Mouse (Mus musculus): ENCODE results near the gene Spatc1l. TPM values are rescaled to one million over a fixed set of nuclear protein-coding genes. Genes with fewer than 3 reads are reported as not detected.

Spatc1l gene
- polyA plus RNA-seq, 1 experiment from 2014 or later = not detected

- no peak overlapping the region for H3K4me2 ChIP-seq
- H3K4me1 ChIP-seq = no peaks in the 10 kb centered on the region
- no peak for ATAC-seq (ENCODE audit: low FRiP score)
- no peaks in the 10 kb centered on the region for H3K9me3 ChIP-seq
- no peak overlapping the region for H3K27ac ChIP-seq
- no peak overlapping the region for H3K4me3 ChIP-seq (replicated peaks)
- 89% methylated on average over 3 of the region's 3 CpGs for WGBS
- H3K27me3 ChIP-seq = no peaks in the 10 kb centered on the region
- no peak overlapping the region for H3K9ac ChIP-seq
- peaks cover 90% of the 10 kb centered on the region for H3K36me3 ChIP-seq (replicated peaks)
Observed at GRCm38 (mm10) chr10:76551556-76551955, 10.5 kb upstream of the Spatc1l start.

- ATAC-seq (ENCODE audit: low FRiP score) = no peak
- peaks cover 66% of the 10 kb centered on the region for H3K36me3 ChIP-seq (replicated peaks)
- H3K9ac ChIP-seq = no peak overlapping the region
- no peak overlapping the region for H3K27ac ChIP-seq
- no peak overlapping the region for H3K4me3 ChIP-seq (replicated peaks)
- no peak overlapping the region for H3K4me2 ChIP-seq
- H3K4me1 ChIP-seq = no peaks in the 10 kb centered on the region
- no peaks in the 10 kb centered on the region for H3K9me3 ChIP-seq
- WGBS = 91% methylated on average over 5 of the region's 5 CpGs
- H3K27me3 ChIP-seq = no peaks in the 10 kb centered on the region
Observed at GRCm38 (mm10) chr10:76554061-76554460, 8.0 kb upstream of the Spatc1l start.

GRCm38 (mm10) chr10:76569996-76570685, 8.1 kb downstream of the Spatc1l start:
- no peak for ATAC-seq (ENCODE audit: low FRiP score)
- WGBS = 92% methylated on average over 22 of the region's 22 CpGs

GRCm38 (mm10) chr10:76571070-76571469, 9.0 kb downstream of the Spatc1l start:
- no peak overlapping the region for H3K4me3 ChIP-seq (replicated peaks)
- 0 out of 2 replicates have a peak, but pooled peaks cover 3% of the 10 kb centered on the region for H3K9me3 ChIP-seq
- no peak overlapping the region for H3K27ac ChIP-seq
- H3K27me3 ChIP-seq = no peaks in the 10 kb centered on the region
- H3K36me3 ChIP-seq (replicated peaks) = no peaks in the 10 kb centered on the region
- H3K9ac ChIP-seq = no peak overlapping the region
- H3K4me1 ChIP-seq = no peaks in the 10 kb centered on the region
- WGBS = 69% methylated on average over 2 of the region's 2 CpGs
- H3K4me2 ChIP-seq = no peak overlapping the region
- no peak for ATAC-seq (ENCODE audit: low FRiP score)

More at GRCm38 (mm10) chr10:76569996-76570685, 8.1 kb downstream of the Spatc1l start:
- Histone ChIP-seq H3K36me3 (replicated peaks) (no peaks in the 10 kb centered on the region), H3K4me3 (replicated peaks) (no peak overlapping the region), H3K4me1 (no peaks in the 10 kb centered on the region), H3K27ac (no peak overlapping the region), H3K9ac (no peak overlapping the region), H3K9me3 (0 out of 2 replicates have a peak, but pooled peaks cover 3% of the 10 kb centered on the region), H3K27me3 (no peaks in the 10 kb centered on the region), H3K4me2 (no peak overlapping the region)

- Histone ChIP-seq H3K9ac (no peak overlapping the region), H3K4me3 (replicated peaks) (no peak overlapping the region), H3K4me2 (no peak overlapping the region), H3K4me1 (no peaks in the 10 kb centered on the region), H3K36me3 (replicated peaks) (no peaks in the 10 kb centered on the region), H3K27me3 (no peaks in the 10 kb centered on the region), H3K27ac (no peak overlapping the region), H3K9me3 (0 out of 2 replicates have a peak, but pooled peaks cover 3% of the 10 kb centered on the region)
- ATAC-seq (ENCODE audit: low FRiP score) = no peak
- 33% methylated on average over 3 of the region's 3 CpGs for WGBS
Observed at GRCm38 (mm10) chr10:76572151-76572550, 10.1 kb downstream of the Spatc1l start.

GRCm38 (mm10) chr10:76575374-76575773, 13.3 kb downstream of the Spatc1l start, which contains the start of gene Ftcd:
TSS of gene Ftcd (plus strand) at chr10:76575648.
- no peak for ATAC-seq (ENCODE audit: low FRiP score)
- no peaks in the 10 kb centered on the region for H3K27me3 ChIP-seq
- no peak within 1 kb of the TSS for H3K4me2 ChIP-seq
- H3K9ac ChIP-seq = no peak within 1 kb of the TSS
- WGBS = 80% methylated on average over 3 of the region's 3 CpGs
- H3K27ac ChIP-seq = no peak within 1 kb of the TSS
- no peak within 1 kb of the TSS for H3K4me3 ChIP-seq (replicated peaks)
- no peaks in the 10 kb centered on the region for H3K4me1 ChIP-seq
- 0 out of 2 replicates have a peak, but pooled peaks cover 3% of the 10 kb centered on the region for H3K9me3 ChIP-seq
- no peaks in the 10 kb centered on the region for H3K36me3 ChIP-seq (replicated peaks)

- Histone ChIP-seq H3K4me3 (replicated peaks) (no peak overlapping the region), H3K36me3 (replicated peaks) (no peaks in the 10 kb centered on the region), H3K27ac (no peak overlapping the region), H3K9me3 (no peaks in the 10 kb centered on the region), H3K27me3 (no peaks in the 10 kb centered on the region), H3K4me2 (no peak overlapping the region), H3K4me1 (no peaks in the 10 kb centered on the region), H3K9ac (no peak overlapping the region)
- whole genome bisulfite sequencing = 82% methylated on average over 7 of the region's 7 CpGs
- ATAC-seq (ENCODE audit: low FRiP score) = no peak
Observed at GRCm38 (mm10) chr10:76576920-76577319, 14.8 kb downstream of the Spatc1l start.

- Histone ChIP-seq H3K4me2 (peak overlapping the region; percentile 32; the same call in 1 of the 2 replicates), H3K27ac (no peak overlapping the region), H3K36me3 (replicated peaks) (no peaks in the 10 kb centered on the region), H3K4me1 (no peaks in the 10 kb centered on the region), H3K27me3 (peaks cover 8% of the 10 kb centered on the region), H3K9me3 (no peaks in the 10 kb centered on the region), H3K4me3 (replicated peaks) (no peak overlapping the region), H3K9ac (no peak overlapping the region)
- 9% methylated on average over 10 of the region's 10 CpGs for WGBS
- no peak for ATAC-seq (ENCODE audit: low FRiP score)
Observed at GRCm38 (mm10) chr10:76584138-76584537, 22.1 kb downstream of the Spatc1l start.

GRCm38 (mm10) chr10:76586190-76586589, 24.1 kb downstream of the Spatc1l start:
- Histone ChIP-seq H3K9ac (no peak overlapping the region), H3K4me1 (no peaks in the 10 kb centered on the region), H3K4me3 (replicated peaks) (no peak overlapping the region), H3K9me3 (no peaks in the 10 kb centered on the region), H3K27me3 (peaks cover 8% of the 10 kb centered on the region), H3K4me2 (no peak overlapping the region), H3K36me3 (replicated peaks) (no peaks in the 10 kb centered on the region), H3K27ac (no peak overlapping the region)
- 64% methylated on average over 1 of the region's 1 CpGs for WGBS
- ATAC-seq (ENCODE audit: low FRiP score) = no peak

GRCm38 (mm10) chr10:76590197-76590596, 28.1 kb downstream of the Spatc1l start:
- no peak for ATAC-seq (ENCODE audit: low FRiP score)
- no peaks in the 10 kb centered on the region for H3K27me3 ChIP-seq
- no peaks in the 10 kb centered on the region for H3K4me1 ChIP-seq
- no peaks in the 10 kb centered on the region for H3K36me3 ChIP-seq (replicated peaks)
- H3K9ac ChIP-seq = no peak overlapping the region
- H3K9me3 ChIP-seq = no peaks in the 10 kb centered on the region
- no peak overlapping the region for H3K4me2 ChIP-seq
- no peak overlapping the region for H3K27ac ChIP-seq
- WGBS = 88% methylated on average over 11 of the region's 11 CpGs
- H3K4me3 ChIP-seq (replicated peaks) = no peak overlapping the region

- no peaks in the 10 kb centered on the region for H3K9me3 ChIP-seq
- no peak for ATAC-seq (ENCODE audit: low FRiP score)
- no peak overlapping the region for H3K4me2 ChIP-seq
- H3K36me3 ChIP-seq (replicated peaks) = no peaks in the 10 kb centered on the region
- no peak overlapping the region for H3K4me3 ChIP-seq (replicated peaks)
- H3K27me3 ChIP-seq = no peaks in the 10 kb centered on the region
- H3K4me1 ChIP-seq = no peaks in the 10 kb centered on the region
- no peak overlapping the region for H3K9ac ChIP-seq
- WGBS = 93% methylated on average over 31 of the region's 31 CpGs
- no peak overlapping the region for H3K27ac ChIP-seq
Observed at GRCm38 (mm10) chr10:76596338-76596737, 34.3 kb downstream of the Spatc1l start.

- no peak overlapping the region for H3K27ac ChIP-seq
- H3K36me3 ChIP-seq (replicated peaks) = no peaks in the 10 kb centered on the region
- H3K4me3 ChIP-seq (replicated peaks) = no peak overlapping the region
- no peak for ATAC-seq (ENCODE audit: low FRiP score)
- H3K27me3 ChIP-seq = no peaks in the 10 kb centered on the region
- no peaks in the 10 kb centered on the region for H3K4me1 ChIP-seq
- no peak overlapping the region for H3K4me2 ChIP-seq
- no peaks in the 10 kb centered on the region for H3K9me3 ChIP-seq
- no peak overlapping the region for H3K9ac ChIP-seq
- WGBS = 89% methylated on average over 3 of the region's 3 CpGs
Observed at GRCm38 (mm10) chr10:76602690-76603089, 40.6 kb downstream of the Spatc1l start.

- Histone ChIP-seq H3K9me3 (no peaks in the 10 kb centered on the region), H3K4me2 (no peak overlapping the region), H3K4me1 (no peaks in the 10 kb centered on the region), H3K27me3 (no peaks in the 10 kb centered on the region), H3K27ac (no peak overlapping the region), H3K4me3 (replicated peaks) (no peak overlapping the region), H3K36me3 (replicated peaks) (no peaks in the 10 kb centered on the region), H3K9ac (no peak overlapping the region)
- 88% methylated on average over 7 of the region's 7 CpGs for WGBS
- no peak for ATAC-seq (ENCODE audit: low FRiP score)
Observed at GRCm38 (mm10) chr10:76612473-76612872, 50.4 kb downstream of the Spatc1l start.

Data from forebrain, embryonic 12.5 days (tissue).